Mouse (Mus musculus): ENCODE measurements around the gene Stx7. TPM values are rescaled to one million over a fixed set of nuclear protein-coding genes. Genes with fewer than 3 reads are reported as not detected.

Stx7 gene
- polyA plus RNA-seq (2012; rRNA removed), result 37.9 and 67.8 TPM in 2 replicates

DNA sequence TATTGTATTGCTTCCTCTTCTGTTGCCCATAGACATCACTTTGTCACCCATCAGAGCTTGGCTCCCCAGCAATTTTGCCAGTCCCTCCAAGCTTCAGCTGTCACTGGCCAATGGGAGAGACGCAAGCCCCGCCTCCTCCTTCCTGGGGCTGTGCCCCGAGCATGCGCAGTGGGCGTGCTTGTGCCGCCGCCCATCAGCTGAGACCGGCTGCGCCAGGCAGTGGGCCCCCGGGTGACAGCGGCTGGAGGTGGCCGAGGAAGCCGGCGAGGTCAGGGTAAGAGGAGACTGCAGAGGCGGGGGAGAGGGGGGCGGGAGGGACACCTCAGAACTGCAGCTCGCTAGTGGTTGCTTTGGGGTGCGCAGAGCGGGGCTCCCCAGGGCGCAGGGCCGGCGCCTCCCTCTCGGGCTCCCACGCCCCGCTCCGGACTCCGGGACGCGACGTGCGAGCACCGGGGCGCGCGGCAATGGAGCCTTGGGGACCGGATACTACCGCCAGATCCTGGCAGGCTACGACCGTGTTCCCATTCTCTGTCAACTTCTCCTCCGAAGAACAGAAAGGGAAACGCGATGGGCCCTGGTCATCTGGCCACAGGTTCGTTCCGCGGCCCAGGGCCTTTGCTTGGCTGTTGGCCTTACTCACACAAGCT is at the start of gene Stx7:
Stx7 (plus strand) TSS at position 168 of the 647 bp plus-strand sequence.

GRCm38 (mm10) chr10:24101812-24102211 is 47.3 kb upstream of the Stx7 start, which contains the start of gene Taar8c:
Gene Taar8c (minus strand): TSS chr10:24101912.

DNA sequence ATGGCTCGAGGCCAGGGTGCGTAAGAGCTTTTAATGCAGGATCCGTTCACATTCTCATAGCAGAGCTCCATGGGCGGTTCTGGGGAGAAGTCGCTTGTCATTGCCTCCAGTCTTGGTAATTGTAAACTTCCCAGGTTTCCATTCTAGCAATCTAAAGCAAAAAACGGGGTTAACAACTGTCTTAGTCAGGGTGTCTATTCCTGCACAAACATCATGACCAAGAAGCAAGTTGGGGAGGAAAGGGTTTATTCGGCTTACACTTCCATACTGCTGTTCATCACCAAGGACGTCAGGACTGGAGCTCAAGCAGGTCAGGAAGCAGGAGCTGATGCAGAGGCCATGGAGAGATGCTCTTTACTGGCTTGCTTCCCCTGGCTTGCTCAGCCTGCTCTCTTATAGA is 39.7 kb upstream of the Stx7 start, which contains the start of gene Taar9:
Taar9 (minus strand) TSS at position 101 of the 400 bp plus-strand sequence.

GRCm38 (mm10) chr10:24223449-24224143 is 74.5 kb downstream of the Stx7 start, which contains the start of gene Moxd1:
Gene Moxd1 (plus strand): TSS chr10:24223517.

Other genes with a start within 250 kb of the Stx7 start
- not detected in 2 replicates for gene Taar1, start 228.9 kb upstream of the Stx7 start, polyA plus RNA-seq (2012; rRNA removed)
- gene Taar2, start 210.7 kb upstream of the Stx7 start, polyA plus RNA-seq (2012; rRNA removed), result not detected in 2 replicates
- not detected in 2 replicates for gene Taar3, start 199.7 kb upstream of the Stx7 start, polyA plus RNA-seq (2012; rRNA removed)
- not detected in 2 replicates for gene Taar4, start 188.8 kb upstream of the Stx7 start, polyA plus RNA-seq (2012; rRNA removed)
- gene Taar5, start 178.6 kb upstream of the Stx7 start, polyA plus RNA-seq (2012; rRNA removed), result 0.10 TPM in 1 of 2 replicates, not detected in the other
- gene Taar6, start 163.7 kb upstream of the Stx7 start, polyA plus RNA-seq (2012; rRNA removed), result not detected in 2 replicates
- gene Taar7a, start 155.8 kb upstream of the Stx7 start, polyA plus RNA-seq (2012; rRNA removed), result not detected in 2 replicates
- gene Taar7b, start 149.4 kb upstream of the Stx7 start, polyA plus RNA-seq (2012; rRNA removed), result not detected in 2 replicates
- gene Taar7d, start 122.1 kb upstream of the Stx7 start, polyA plus RNA-seq (2012; rRNA removed), result not detected in 2 replicates
- not detected in 2 replicates for gene Taar7e, start 111.7 kb upstream of the Stx7 start, polyA plus RNA-seq (2012; rRNA removed)
- not detected in 2 replicates for gene Taar7f, start 99.8 kb upstream of the Stx7 start, polyA plus RNA-seq (2012; rRNA removed)
- gene Taar8a, start 72.8 kb upstream of the Stx7 start, polyA plus RNA-seq (2012; rRNA removed), result not detected in 2 replicates
- not detected in 2 replicates for gene Taar8b, start 57.0 kb upstream of the Stx7 start, polyA plus RNA-seq (2012; rRNA removed)
- not detected in 2 replicates for gene Taar8c, start 47.4 kb upstream of the Stx7 start, polyA plus RNA-seq (2012; rRNA removed)
- not detected in 2 replicates for gene Taar9, start 39.8 kb upstream of the Stx7 start, polyA plus RNA-seq (2012; rRNA removed)
- 8.5 and 19.2 TPM in 2 replicates for gene Moxd1, start 74.2 kb downstream of the Stx7 start, polyA plus RNA-seq (2012; rRNA removed)